Mouse (Mus musculus): ENCODE measurements around the gene Ptcd1. TPM values are rescaled to one million over a fixed set of nuclear protein-coding genes. Genes with fewer than 3 reads are reported as not detected.
A peak's percentile ranks its signal among the peaks of the same experiment; 100 is the strongest.

Gene Ptcd1
- polyA plus RNA-seq, 1 experiment from 2014 or later, result 21.9 TPM

DNA sequence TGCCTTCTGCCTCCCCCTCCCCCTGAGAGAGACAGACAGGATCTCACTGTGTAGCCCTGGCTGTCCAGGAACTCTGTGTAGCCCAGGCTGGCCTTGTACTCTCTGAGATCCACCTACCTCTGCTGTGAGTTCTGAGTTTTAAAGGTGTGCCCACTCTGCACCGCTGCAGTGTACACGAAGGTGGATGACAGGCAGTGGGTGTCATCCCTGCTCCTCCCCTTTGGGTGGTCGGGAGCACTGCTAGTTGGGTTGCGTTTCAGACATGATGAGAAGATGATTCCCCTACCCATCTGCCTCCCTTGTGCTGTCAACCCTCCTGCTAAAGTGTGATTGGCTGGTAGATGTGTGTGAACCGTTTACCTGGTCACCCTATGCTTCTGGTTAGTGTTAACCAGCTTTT, 48.4 kb downstream of the Ptcd1 start:
- no peak overlapping the region for H3K27ac ChIP-seq
- H3K4me3 ChIP-seq, result no peak overlapping the region
- peaks cover 17% of the 10 kb centered on the region for H3K36me3 ChIP-seq
- DNase-seq (ENCODE audit: low spot score), result no peak
- peaks cover 15% of the 10 kb centered on the region for H3K4me1 ChIP-seq (replicated peaks)
- H3K27me3 ChIP-seq (ENCODE audit: insufficient read depth, poor library complexity, severe bottlenecking), result peaks cover 23% of the 10 kb centered on the region
- 91% methylated on average over 5 of the region's 5 CpGs for WGBS
- peaks cover 6% of the 10 kb centered on the region for H3K9me3 ChIP-seq

DNA sequence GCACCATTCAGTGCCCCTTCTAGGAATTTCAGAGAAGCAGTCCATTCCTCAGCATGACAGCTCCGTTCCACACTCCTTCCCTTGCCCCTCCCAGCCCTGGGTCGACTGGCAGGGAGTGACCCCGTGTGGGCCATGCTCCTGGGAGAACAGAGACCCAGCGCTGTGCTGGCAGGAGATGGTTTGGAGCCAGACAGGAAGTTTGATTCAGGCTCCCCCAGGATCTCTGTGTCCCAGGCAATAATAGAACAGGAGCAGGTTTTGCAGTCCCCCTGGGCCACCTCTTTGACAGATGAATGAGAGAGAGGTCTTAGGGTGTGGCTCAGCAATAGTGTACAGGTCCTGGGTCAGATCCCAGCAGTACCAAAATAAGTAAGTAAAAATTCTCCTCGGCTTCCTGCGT, 48.9 kb downstream of the Ptcd1 start:
- Histone ChIP-seq H3K27me3 (ENCODE audit: insufficient read depth, poor library complexity, severe bottlenecking) (peaks cover 26% of the 10 kb centered on the region), H3K4me1 (replicated peaks) (peaks cover 15% of the 10 kb centered on the region), H3K36me3 (peaks cover 13% of the 10 kb centered on the region), H3K4me3 (no peak overlapping the region), H3K9me3 (peaks cover 6% of the 10 kb centered on the region), H3K27ac (no peak overlapping the region)
- 66% methylated on average over 6 of the region's 6 CpGs for WGBS
- no peak for DNase-seq (ENCODE audit: low spot score)

DNA sequence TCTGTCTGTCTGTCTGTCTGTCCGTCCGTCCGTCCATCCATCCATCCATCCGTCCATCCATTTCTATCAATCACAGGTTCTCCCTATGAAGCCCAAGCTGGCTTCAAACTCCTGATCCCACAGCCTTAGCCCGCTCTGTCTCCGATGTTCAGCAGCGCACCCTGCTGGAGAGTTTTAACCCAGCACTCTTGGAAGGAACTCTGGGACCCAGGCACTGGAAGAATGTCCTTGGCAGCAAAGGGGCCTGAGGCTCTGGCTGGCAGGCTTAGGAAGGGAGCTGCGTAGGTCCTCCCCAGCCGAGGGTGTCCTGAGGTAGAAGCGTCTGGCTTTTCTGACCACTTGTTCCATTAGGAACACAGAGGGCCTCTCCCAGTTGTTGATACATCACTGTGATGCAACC, 50.0 kb downstream of the Ptcd1 start:
- 0 out of 2 replicates have a peak, but pooled peaks cover 3% of the 10 kb centered on the region for H3K36me3 ChIP-seq
- H3K9me3 ChIP-seq, result peaks cover 6% of the 10 kb centered on the region
- peaks cover 26% of the 10 kb centered on the region for H3K27me3 ChIP-seq (ENCODE audit: insufficient read depth, poor library complexity, severe bottlenecking)
- no peak overlapping the region for H3K4me3 ChIP-seq
- H3K27ac ChIP-seq, result no peak overlapping the region
- 39% methylated on average over 10 of the region's 10 CpGs for WGBS
- H3K4me1 ChIP-seq (replicated peaks), result peaks cover 15% of the 10 kb centered on the region
- DNase-seq (ENCODE audit: low spot score), result peak; percentile 56

DNA sequence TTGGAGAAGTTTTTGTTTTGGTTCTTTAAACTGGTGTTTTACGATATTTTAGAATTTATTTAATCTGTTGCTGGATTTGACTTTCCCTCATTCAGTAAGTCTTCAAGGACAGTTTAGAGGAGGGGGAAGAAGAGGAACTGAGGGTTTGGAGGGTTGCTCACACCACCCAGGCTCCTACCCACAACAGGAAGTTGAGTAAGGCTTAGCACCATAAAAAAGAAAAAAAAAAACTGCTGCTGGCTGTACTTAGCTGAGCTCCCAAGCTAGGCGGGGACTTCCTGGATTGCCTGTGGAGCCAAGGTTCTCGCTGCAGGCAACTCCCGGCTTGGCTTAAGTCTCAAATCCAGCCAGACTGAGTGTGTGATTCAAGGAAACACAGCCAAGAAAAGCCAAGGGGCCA, 50.6 kb downstream of the Ptcd1 start:
- peaks cover 15% of the 10 kb centered on the region for H3K4me1 ChIP-seq (replicated peaks)
- H3K4me3 ChIP-seq, result no peak overlapping the region
- WGBS, result 65% methylated on average over 4 of the region's 4 CpGs
- no peak overlapping the region for H3K27ac ChIP-seq
- peaks cover 6% of the 10 kb centered on the region for H3K9me3 ChIP-seq
- no peak for DNase-seq (ENCODE audit: low spot score)
- H3K36me3 ChIP-seq, result peaks cover 1% of the 10 kb centered on the region; the same call in 1 of the 2 replicates
- peaks cover 26% of the 10 kb centered on the region for H3K27me3 ChIP-seq (ENCODE audit: insufficient read depth, poor library complexity, severe bottlenecking)

DNA sequence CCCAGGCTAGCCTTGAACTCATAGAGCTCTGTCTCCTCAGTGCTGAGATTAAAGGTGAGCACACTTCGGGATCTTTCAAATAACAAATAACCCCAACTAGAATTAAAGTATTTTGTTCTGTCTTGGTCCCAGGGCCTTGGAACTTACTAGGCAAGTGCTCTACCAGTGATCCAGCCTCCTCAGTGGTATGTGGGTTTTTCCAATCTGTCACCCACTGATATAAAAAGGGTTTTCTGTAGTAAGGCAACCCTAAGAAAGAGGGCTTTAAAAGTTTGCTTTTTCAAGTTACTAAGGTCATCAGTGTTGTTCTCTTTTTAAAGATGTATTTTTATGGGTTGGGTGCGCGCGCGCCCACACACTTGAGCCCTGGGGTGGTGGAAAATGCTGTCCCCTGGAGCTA, 51.2 kb downstream of the Ptcd1 start:
- DNase-seq (ENCODE audit: low spot score), result no peak
- Histone ChIP-seq H3K27me3 (ENCODE audit: insufficient read depth, poor library complexity, severe bottlenecking) (peaks cover 26% of the 10 kb centered on the region), H3K27ac (no peak overlapping the region), H3K9me3 (peaks cover 6% of the 10 kb centered on the region), H3K4me3 (no peak overlapping the region), H3K4me1 (replicated peaks) (peaks cover 15% of the 10 kb centered on the region), H3K36me3 (peaks cover 7% of the 10 kb centered on the region)
- WGBS, result 93% methylated on average over 5 of the region's 5 CpGs

DNA sequence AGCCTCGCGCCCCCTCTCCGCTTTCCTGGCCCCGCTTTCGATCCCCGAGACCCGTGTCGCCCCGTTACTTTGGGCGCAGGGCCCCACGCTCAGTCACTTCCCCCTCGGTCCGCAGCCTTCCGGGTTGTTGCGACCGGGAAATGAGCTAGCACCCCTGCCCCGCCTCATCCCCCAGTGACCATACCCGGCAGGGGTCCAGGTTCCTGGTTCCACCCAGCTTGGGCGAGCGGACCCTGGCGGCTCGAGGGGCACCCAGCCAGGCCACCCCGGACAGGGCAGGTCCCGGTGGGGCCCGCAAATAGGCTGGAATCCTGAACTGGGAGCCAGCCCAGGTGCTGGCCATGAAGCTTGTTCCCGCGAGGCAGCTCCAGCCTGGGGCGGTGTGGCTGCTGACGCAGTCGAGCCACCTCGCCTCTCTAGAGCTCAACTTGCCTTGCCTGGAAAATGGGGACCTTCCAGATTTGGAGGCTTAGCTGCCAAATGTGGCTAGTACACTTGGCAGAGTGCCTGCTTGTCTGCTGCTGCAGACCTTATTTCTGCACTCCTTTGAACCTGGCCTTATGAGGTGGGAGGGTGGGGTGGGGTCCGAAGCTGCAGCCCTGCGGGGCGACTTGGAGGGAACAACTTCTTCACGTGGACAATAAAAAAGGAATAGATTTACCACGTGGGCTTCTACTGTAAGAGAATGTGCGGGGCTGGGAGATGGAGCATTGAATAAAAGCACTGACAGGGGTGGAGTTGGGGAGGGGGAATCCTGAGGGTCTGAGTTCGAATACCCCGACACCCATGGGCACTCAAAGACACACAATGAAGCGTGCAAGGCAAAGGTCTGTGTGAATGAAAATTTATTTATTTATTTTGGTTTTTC, 52.1 kb downstream of the Ptcd1 start:
- Histone ChIP-seq H3K4me3 (peak overlapping the region; percentile 64), H3K4me1 (replicated peaks) (peaks cover 15% of the 10 kb centered on the region), H3K36me3 (peaks cover 16% of the 10 kb centered on the region), H3K27me3 (ENCODE audit: insufficient read depth, poor library complexity, severe bottlenecking) (peaks cover 26% of the 10 kb centered on the region), H3K27ac (peak overlapping the region; percentile 81), H3K9me3 (peaks cover 6% of the 10 kb centered on the region)
- DNase-seq (ENCODE audit: low spot score), result peak; percentile 27
- 20% methylated on average over 38 of the region's 40 CpGs for WGBS

DNA sequence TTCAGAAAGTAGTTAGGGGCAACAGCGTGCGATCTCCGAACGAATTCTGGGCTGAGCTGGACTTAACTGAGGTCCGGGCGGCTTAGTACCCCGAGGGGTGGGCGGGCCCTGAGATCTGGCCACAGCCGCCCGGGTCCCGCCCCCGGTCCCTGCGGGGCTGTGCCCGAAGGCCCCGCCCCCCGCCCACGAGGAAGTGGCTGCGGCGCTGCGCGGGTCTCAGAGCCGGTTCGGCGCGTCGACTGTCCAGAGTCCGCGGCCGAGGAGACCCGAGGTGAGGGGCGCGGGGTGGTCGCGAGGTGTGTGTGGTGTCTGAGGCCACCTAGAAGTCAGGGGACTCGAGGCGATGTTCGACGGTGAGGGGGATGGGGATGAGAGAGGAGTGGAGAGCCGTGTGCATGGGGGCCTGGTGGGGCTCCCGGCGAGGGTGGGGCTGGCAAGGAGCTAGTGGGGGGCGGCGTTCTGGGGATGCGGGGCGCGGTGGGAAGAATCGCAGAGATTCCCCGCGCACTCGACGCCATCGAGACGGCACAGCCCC, 52.8 kb downstream of the Ptcd1 start, which contains the start of gene Arpc1b:
Gene Arpc1b, plus strand, starts transcription at position 145 of the 535 bp plus-strand sequence.
- peaks cover 26% of the 10 kb centered on the region for H3K27me3 ChIP-seq (ENCODE audit: insufficient read depth, poor library complexity, severe bottlenecking)
- peaks cover 23% of the 10 kb centered on the region for H3K36me3 ChIP-seq
- peak within 1 kb of the TSS; percentile 81 for H3K27ac ChIP-seq
- peak within 1 kb of the TSS; percentile 64 for H3K4me3 ChIP-seq
- DNase-seq (ENCODE audit: low spot score), result peak; percentile 56
- WGBS, result under 1% methylated on average over 42 of the region's 53 CpGs
- H3K9me3 ChIP-seq, result peaks cover under 1% of the 10 kb centered on the region; the same call in 1 of the 2 replicates
- H3K4me1 ChIP-seq (replicated peaks), result peaks cover 15% of the 10 kb centered on the region

DNA sequence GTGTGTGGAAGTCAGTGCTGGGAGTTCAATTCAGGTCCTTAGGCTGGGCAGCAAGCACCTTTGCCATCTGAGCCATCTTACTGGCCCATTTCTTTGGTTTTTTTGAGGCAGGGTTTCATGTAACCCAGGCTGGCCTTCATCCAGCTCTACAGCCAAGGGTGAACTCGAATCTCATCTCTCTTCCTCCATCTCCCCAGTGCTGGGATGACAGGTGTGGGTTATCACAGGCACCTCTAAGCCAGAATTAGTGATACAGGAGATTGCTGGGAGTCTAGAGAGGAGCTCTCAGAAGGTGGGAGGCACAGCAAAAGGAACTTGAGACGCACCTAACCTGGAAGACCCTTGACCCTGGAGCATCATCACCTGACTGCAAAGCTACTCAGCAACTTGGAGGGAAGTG, 53.5 kb downstream of the Ptcd1 start:
- H3K9me3 ChIP-seq, result no peaks in the 10 kb centered on the region
- peaks cover 26% of the 10 kb centered on the region for H3K27me3 ChIP-seq (ENCODE audit: insufficient read depth, poor library complexity, severe bottlenecking)
- H3K27ac ChIP-seq, result no peak overlapping the region
- peaks cover 30% of the 10 kb centered on the region for H3K36me3 ChIP-seq
- peak overlapping the region; percentile 64 for H3K4me3 ChIP-seq
- peaks cover 15% of the 10 kb centered on the region for H3K4me1 ChIP-seq (replicated peaks)
- WGBS, result 55% methylated on average over 2 of the region's 2 CpGs
- DNase-seq (ENCODE audit: low spot score), result no peak

DNA sequence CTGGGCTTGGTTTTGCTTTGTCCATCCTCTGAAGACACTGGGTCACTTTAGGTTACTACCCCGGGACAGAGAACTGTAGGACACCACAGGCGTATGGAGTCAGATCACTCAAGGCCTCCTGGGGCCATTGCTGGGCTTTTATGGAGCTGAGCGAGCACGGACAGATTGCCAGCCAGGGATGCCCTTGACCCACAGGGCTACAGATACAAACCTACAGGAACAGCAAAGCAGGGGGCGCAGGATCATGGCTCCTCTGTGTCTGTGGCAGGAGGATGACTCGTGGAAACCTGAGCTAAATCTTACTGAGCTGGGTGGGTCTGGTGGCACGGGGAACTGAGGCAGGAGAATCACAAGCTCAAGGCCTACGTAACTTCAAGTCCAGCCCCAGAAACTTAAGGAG, 54.3 kb downstream of the Ptcd1 start:
- no peak for DNase-seq (ENCODE audit: low spot score)
- Histone ChIP-seq H3K4me3 (no peak overlapping the region), H3K9me3 (no peaks in the 10 kb centered on the region), H3K36me3 (peaks cover 39% of the 10 kb centered on the region), H3K4me1 (replicated peaks) (peaks cover 15% of the 10 kb centered on the region), H3K27me3 (ENCODE audit: insufficient read depth, poor library complexity, severe bottlenecking) (peaks cover 26% of the 10 kb centered on the region), H3K27ac (no peak overlapping the region)
- WGBS, result 82% methylated on average over 8 of the region's 8 CpGs

DNA sequence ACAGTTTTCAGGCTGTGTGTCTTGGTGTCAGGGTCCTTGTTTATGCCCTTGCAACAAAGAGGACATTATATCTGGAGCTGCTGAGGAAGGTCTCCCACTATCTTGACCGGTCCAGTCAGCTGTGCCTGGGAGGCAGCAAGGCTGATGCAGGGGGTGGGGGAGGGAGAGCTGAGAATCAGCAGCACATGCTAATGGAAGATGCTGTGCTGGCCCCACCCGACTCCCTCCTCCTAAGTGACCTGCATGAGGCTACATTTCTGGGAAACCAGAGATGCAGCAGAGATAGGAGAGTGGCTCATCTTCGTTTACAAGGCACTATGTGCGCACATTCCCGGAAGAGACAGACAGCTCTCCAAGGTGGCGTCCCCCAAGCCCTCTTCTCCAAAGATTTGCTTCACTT, 56.5 kb downstream of the Ptcd1 start:
- Histone ChIP-seq H3K9me3 (no peaks in the 10 kb centered on the region), H3K36me3 (peaks cover 60% of the 10 kb centered on the region), H3K4me3 (no peak overlapping the region), H3K27me3 (ENCODE audit: insufficient read depth, poor library complexity, severe bottlenecking) (peaks cover 22% of the 10 kb centered on the region), H3K4me1 (replicated peaks) (peaks cover 15% of the 10 kb centered on the region), H3K27ac (no peak overlapping the region)
- whole genome bisulfite sequencing, result 86% methylated on average over 6 of the region's 6 CpGs
- DNase-seq (ENCODE audit: low spot score), result no peak

DNA sequence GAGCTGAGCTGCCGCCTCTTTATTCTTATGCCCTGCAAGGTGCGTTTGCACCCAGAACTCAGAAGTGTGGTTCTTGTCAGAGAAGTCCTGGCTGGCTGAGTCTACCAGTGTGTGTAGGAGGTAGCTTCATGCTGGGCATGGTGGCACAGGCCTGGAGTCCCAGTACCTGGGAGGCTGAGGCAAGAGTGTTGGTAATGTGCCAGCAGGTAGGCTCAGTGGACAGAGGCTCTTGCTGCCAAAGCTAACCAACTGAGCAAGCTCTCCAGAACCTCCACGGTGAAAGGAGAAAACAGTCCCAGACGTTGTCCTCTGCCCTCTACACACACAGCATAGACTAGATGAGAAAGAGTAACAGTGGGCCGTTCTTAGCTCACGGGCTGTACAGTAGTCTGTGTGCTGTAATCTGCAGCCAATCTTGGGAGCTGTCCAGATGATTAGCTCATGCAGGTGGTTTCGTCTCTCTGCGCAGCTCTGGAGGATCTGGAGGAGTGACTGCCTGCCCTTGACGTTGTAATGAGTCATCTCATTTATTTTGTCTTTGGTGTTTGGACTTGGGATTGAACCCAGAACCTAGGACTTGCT, 61.1 kb downstream of the Ptcd1 start:
- DNase-seq (ENCODE audit: low spot score), result no peak
- 93% methylated on average over 9 of the region's 9 CpGs for WGBS
- Histone ChIP-seq H3K4me3 (no peak overlapping the region), H3K4me1 (replicated peaks) (no peaks in the 10 kb centered on the region), H3K36me3 (peaks cover 100% of the 10 kb centered on the region), H3K9me3 (no peaks in the 10 kb centered on the region), H3K27me3 (ENCODE audit: insufficient read depth, poor library complexity, severe bottlenecking) (no peaks in the 10 kb centered on the region), H3K27ac (no peak overlapping the region)

DNA sequence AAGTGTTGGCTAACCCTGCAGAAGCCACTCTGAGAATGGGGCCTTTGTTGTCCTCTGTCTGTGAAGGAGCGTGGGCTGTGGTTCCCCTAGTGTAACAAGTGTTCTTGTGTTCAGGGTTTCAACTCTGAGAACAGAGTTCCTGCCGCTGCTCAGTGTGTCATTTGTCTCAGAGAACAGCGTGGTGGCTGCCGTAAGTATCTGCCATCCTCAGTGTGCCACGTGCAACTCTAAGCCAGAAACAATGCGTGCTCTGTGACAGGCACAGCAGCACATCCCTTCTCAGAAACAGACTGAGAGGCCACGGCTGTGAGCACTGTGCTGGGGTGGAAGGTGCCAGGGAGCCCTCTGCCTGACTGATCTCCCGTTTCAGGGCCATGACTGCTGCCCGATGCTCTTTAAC, 62.6 kb downstream of the Ptcd1 start:
- DNase-seq (ENCODE audit: low spot score), result no peak
- Histone ChIP-seq H3K36me3 (peaks cover 100% of the 10 kb centered on the region), H3K4me3 (no peak overlapping the region), H3K27me3 (ENCODE audit: insufficient read depth, poor library complexity, severe bottlenecking) (no peaks in the 10 kb centered on the region), H3K4me1 (replicated peaks) (no peaks in the 10 kb centered on the region), H3K27ac (no peak overlapping the region), H3K9me3 (no peaks in the 10 kb centered on the region)
- 85% methylated on average over 9 of the region's 9 CpGs for WGBS

DNA sequence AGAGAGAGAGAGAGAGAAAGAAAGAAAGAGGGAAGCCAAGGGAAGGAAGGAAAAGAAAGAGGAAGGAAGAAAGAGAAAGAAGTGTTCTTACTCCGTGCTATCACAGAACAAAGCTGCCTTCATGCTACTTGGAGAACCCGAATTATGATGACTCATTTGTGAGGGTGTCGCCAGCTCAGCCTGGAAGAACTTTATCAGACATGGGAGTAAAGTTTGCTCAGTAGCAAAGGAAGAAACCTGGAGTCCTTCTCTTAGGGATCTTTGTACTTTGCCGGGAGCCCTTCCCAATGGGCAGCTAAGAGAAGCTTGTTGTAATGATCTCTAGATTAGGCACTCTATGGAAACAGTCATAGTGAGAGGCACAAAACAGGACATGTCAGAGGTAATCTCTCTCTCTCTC, 64.2 kb downstream of the Ptcd1 start:
- peaks cover 99% of the 10 kb centered on the region for H3K36me3 ChIP-seq
- no peak for DNase-seq (ENCODE audit: low spot score)
- H3K27me3 ChIP-seq (ENCODE audit: insufficient read depth, poor library complexity, severe bottlenecking), result no peaks in the 10 kb centered on the region

More for the DNA sequence above, 64.2 kb downstream of the Ptcd1 start:
- Histone ChIP-seq H3K4me3 (no peak overlapping the region), H3K4me1 (replicated peaks) (no peaks in the 10 kb centered on the region), H3K9me3 (no peaks in the 10 kb centered on the region), H3K27ac (no peak overlapping the region)
- 93% methylated on average over 4 of the region's 4 CpGs for WGBS
